Mouse (Mus musculus) MEL (cell line): ENCODE measurements around the gene Klhl33.

ENCODE experiments used
- CTCF ChIP-seq, 3 experiments: IDR thresholded peaks in 2 of 3; conservative IDR thresholded peaks in 1 of 3; 2 replicates each; pipeline ENCODE4 v1.5.1; 2011 to 2012; ENCODE audit warnings: low read length in 3 of 3, low read depth in 2 of 3, mild to moderate bottlenecking in 2 of 3, improper control_type of control experiment in 1 of 3, inconsistent platforms in 1 of 3, mixed read lengths in 1 of 3, moderate library complexity in 1 of 3; ENCODE audit not compliant: control insufficient read depth in 1 of 3, insufficient read depth in 1 of 3, poor library complexity in 1 of 3, severe bottlenecking in 1 of 3
- EP300 ChIP-seq, 2 experiments: IDR thresholded peaks; 2 replicates each; pipeline ENCODE4 v1.6.1; 2011; ENCODE audit warnings: improper control_type of control experiment in 2 of 2, low read length in 2 of 2, low read depth in 1 of 2, mild to moderate bottlenecking in 1 of 2
- MEF2A ChIP-seq: IDR thresholded peaks from 2 replicates; pipeline ENCODE4 v1.6.1; 2014; ENCODE audit warnings: low read depth, mild to moderate bottlenecking, inconsistent platforms, low read length, improper control_type of control experiment; ENCODE audit not compliant: poor library complexity, insufficient replicate concordance, severe bottlenecking; ENCODE audit errors: extremely low read depth
- POLR2A ChIP-seq, 2 experiments: IDR thresholded peaks; 2 replicates each; pipeline ENCODE4 v1.6.1; 2011 to 2012; ENCODE audit warnings: low read length in 2 of 2, mild to moderate bottlenecking in 2 of 2, control low read depth in 1 of 2, improper control_type of control experiment in 1 of 2, low read depth in 1 of 2, moderate library complexity in 1 of 2; ENCODE audit not compliant: control insufficient read depth in 1 of 2, insufficient read depth in 1 of 2, poor library complexity in 1 of 2
- RAD21 ChIP-seq: IDR thresholded peaks from 2 replicates; pipeline ENCODE4 v1.6.1; 2011; ENCODE audit warnings: mild to moderate bottlenecking, low read depth, low read length, improper control_type of control experiment
- ZC3H11A ChIP-seq: IDR thresholded peaks from 2 replicates; pipeline ENCODE4 v1.6.1; 2012; ENCODE audit warnings: low read depth, mild to moderate bottlenecking, inconsistent platforms, low read length, improper control_type of control experiment

GRCm38 (mm10) chr14:50862641-50863040 lies 34.7 kb downstream of the Klhl33 start:
- TF ChIP-seq CTCF (IDR thresholded peaks at IDR 0.05 in 2 of 3, conservative IDR thresholded peaks at IDR 0.05 in 1 of 3; ENCODE audit: control insufficient read depth in 1 of 3, insufficient read depth in 1 of 3, low read depth in 2 of 3, low read length in 3 of 3, poor library complexity in 1 of 3, severe bottlenecking in 1 of 3): no peak
- no peak for TF ChIP-seq RAD21
- no peak for TF ChIP-seq ZC3H11A
- TF ChIP-seq POLR2A (IDR thresholded peaks at IDR 0.05; ENCODE audit: control insufficient read depth in 1 of 2, insufficient read depth in 1 of 2, low read depth in 1 of 2, low read length in 2 of 2, poor library complexity in 1 of 2): no peak
- no peak for TF ChIP-seq MEF2A
- no peak for TF ChIP-seq EP300 (IDR thresholded peaks at IDR 0.05; ENCODE audit: low read depth in 1 of 2, low read length in 2 of 2)
